Mouse (Mus musculus) left cerebral cortex, postnatal 4 days (tissue): Measurements from ENCODE around the gene LTO1. TPM values are rescaled to one million over a fixed set of nuclear protein-coding genes. Genes with fewer than 3 reads are reported as not detected.
A peak's percentile ranks its signal among the peaks of the same experiment; 100 is the strongest.

Experiments used
- DNase-seq: peaks from one replicate; pipeline ENCODE4 v3.0.0-alpha.2; 2022
- intact Hi-C: fragments of 180-260 bp; cut with DNase I; formaldehyde crosslinking; loops from one replicate; pipeline ENCODE4 v1.15.1; 2025
- total RNA-seq, 2 experiments: library from RNA; stranded (reverse); gene quantifications; 2 replicates each; pipeline ENCODE4 v1.2.3; 2021

Gene LTO1
- total RNA-seq, 2 experiments from 2014 or later: 33.5 to 36.0 TPM

- intact Hi-C loops: loop anchor here (2.0 kb wide), 1 partner anchor 305 kb away; no protein-coding TSS in a partner anchor
- DNase-seq: no peak
Observed at GRCm38 (mm10) chr7:144937899-144938517, 23.1 kb downstream of the LTO1 start.

GRCm38 (mm10) chr7:144938661-144939343 is 23.9 kb downstream of the LTO1 start:
- DNase-seq: no peak

GRCm38 (mm10) chr7:144939344-144940002 is 24.6 kb downstream of the LTO1 start, which contains the start of gene Ccnd1:
TSS of gene Ccnd1 (minus strand) at chr7:144939925.
- peak; percentile 67 for DNase-seq
- intact Hi-C loops: no loop called here

More at GRCm38 (mm10) chr7:144938661-144939343, 23.9 kb downstream of the LTO1 start:
- intact Hi-C loops: no loop called here

GRCm38 (mm10) chr7:144940003-144940571 is 25.2 kb downstream of the LTO1 start:
- peak; percentile 67 for DNase-seq
- intact Hi-C loops: no loop called here

GRCm38 (mm10) chr7:144940585-144940984 is 25.7 kb downstream of the LTO1 start:
- intact Hi-C loops: no loop called here
- DNase-seq: no peak

GRCm38 (mm10) chr7:144941242-144941831 is 26.4 kb downstream of the LTO1 start:
- peak; percentile 89 for DNase-seq
- intact Hi-C loops: no loop called here

GRCm38 (mm10) chr7:144942071-144942743 is 27.3 kb downstream of the LTO1 start:
- DNase-seq: no peak
- intact Hi-C loops: no loop called here

- intact Hi-C loops: no loop called here
- no peak for DNase-seq
Observed at GRCm38 (mm10) chr7:144942744-144943135, 27.8 kb downstream of the LTO1 start.

- intact Hi-C loops: no loop called here
- peak; percentile 78 for DNase-seq
Observed at GRCm38 (mm10) chr7:144943254-144943653, 28.4 kb downstream of the LTO1 start.

- intact Hi-C loops: no loop called here
- DNase-seq: no peak
Observed at GRCm38 (mm10) chr7:144958509-144959395, 43.9 kb downstream of the LTO1 start.

- intact Hi-C loops: no loop called here
Observed at GRCm38 (mm10) chr7:144963911-144964310, 49.0 kb downstream of the LTO1 start.

GRCm38 (mm10) chr7:144964316-144964715 is 49.4 kb downstream of the LTO1 start:
- intact Hi-C loops: no loop called here
- no peak for DNase-seq

More at GRCm38 (mm10) chr7:144963911-144964310, 49.0 kb downstream of the LTO1 start:
- no peak for DNase-seq

- DNase-seq: no peak
Observed at GRCm38 (mm10) chr7:144965893-144966292, 51.0 kb downstream of the LTO1 start.

GRCm38 (mm10) chr7:144970997-144971768 is 56.3 kb downstream of the LTO1 start:
- intact Hi-C loops: no loop called here
- DNase-seq: no peak

More at GRCm38 (mm10) chr7:144965893-144966292, 51.0 kb downstream of the LTO1 start:
- intact Hi-C loops: no loop called here

- intact Hi-C loops: no loop called here
- DNase-seq: no peak
Observed at GRCm38 (mm10) chr7:144971769-144972168, 56.9 kb downstream of the LTO1 start.

- no peak for DNase-seq
- intact Hi-C loops: no loop called here
Observed at GRCm38 (mm10) chr7:144973461-144973860, 58.6 kb downstream of the LTO1 start.

- no peak for DNase-seq
- intact Hi-C loops: no loop called here
Observed at GRCm38 (mm10) chr7:144977121-144977520, 62.2 kb downstream of the LTO1 start.

- DNase-seq: no peak
- intact Hi-C loops: no loop called here
Observed at GRCm38 (mm10) chr7:144979814-144980213, 64.9 kb downstream of the LTO1 start.
